Mouse (Mus musculus): ENCODE measurements around the gene Tmem132b. TPM values are rescaled to one million over a fixed set of nuclear protein-coding genes. Genes with fewer than 3 reads are reported as not detected.

The Tmem132b gene
- polyA plus RNA-seq, 1 experiment from 2014 or later = 6.4 TPM

DNA sequence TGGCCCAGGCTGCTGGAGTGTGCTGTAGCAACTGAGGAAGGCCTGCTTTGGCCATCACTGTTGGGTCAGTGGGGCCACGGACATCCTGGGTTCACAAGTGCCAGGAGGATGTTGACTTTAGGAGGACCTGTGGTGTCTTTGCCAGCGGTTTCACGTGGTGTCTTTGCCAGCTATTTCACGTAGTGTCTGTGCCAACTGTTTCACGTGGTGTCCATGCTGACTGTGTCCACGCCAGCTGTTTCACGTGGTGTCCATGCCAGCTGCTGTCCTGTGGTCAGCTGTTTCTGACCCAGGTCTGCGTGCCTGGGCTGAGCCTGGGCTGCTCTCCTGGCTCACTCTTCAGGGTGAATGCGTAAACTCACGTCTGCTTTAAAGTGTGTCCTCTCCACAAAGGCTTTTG, 35.9 kb upstream of the Tmem132b start:
- ATAC-seq (ENCODE audit: low FRiP score, low read depth) = no peak
- Histone ChIP-seq H3K27me3 (no peaks in the 10 kb centered on the region), H3K4me1 (replicated peaks) (peaks cover 7% of the 10 kb centered on the region), H3K9ac (no peak overlapping the region), H3K27ac (replicated peaks) (no peak overlapping the region), H3K4me3 (no peak overlapping the region), H3K4me2 (no peak overlapping the region), H3K36me3 (peaks cover 16% of the 10 kb centered on the region), H3K9me3 (no peaks in the 10 kb centered on the region)
- WGBS = 87% methylated on average over 10 of the region's 10 CpGs

DNA sequence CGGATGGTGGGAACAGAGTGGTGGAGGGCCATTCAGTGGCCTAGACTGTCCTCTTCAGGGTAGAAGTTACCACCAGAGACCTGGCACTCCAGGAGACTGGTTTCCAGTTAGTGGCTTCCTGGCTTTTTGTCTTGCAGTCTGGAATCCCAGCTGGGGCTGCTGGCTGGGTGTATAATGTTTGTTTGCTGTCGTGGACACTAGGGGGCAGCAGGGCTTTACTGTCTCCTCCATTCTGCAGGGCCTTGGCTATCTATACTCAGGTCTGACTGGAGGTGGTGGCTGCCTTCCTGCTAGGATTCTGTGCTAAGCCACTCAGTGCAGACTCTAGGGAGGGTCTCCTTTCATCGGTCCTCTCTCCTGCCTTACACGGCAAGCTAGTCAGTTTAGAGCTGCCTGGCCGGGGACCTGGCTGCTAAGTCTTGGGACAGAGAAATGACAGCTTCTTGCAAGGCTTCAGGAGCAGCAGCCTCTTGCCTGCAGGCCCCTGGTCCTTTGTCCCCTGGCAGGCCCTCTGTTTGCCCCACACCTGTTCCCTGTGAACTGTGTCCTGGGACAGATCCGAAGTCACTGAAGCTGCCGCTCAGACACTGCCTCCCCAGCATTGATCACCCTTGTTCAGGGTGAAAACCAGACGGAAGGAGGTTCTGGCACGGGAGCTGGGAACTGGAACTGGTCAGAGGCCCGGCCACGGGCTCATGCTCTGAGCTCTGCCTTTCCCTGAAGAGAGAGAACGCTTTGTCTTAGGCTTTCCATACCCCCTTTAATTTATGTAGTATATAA, 33.6 kb upstream of the Tmem132b start:
- Histone ChIP-seq H3K36me3 (peaks cover 5% of the 10 kb centered on the region; the same call in 1 of the 2 replicates), H3K4me3 (no peak overlapping the region), H3K27me3 (no peaks in the 10 kb centered on the region), H3K4me2 (no peak overlapping the region), H3K9ac (no peak overlapping the region), H3K4me1 (replicated peaks) (peaks cover 16% of the 10 kb centered on the region), H3K27ac (replicated peaks) (no peak overlapping the region), H3K9me3 (no peaks in the 10 kb centered on the region)
- WGBS = 66% methylated on average over 12 of the region's 12 CpGs
- peak; percentile 77 for ATAC-seq (ENCODE audit: low FRiP score, low read depth)

- no peaks in the 10 kb centered on the region for H3K9me3 ChIP-seq
- no peak overlapping the region for H3K9ac ChIP-seq
- H3K4me3 ChIP-seq = no peak overlapping the region
- ATAC-seq (ENCODE audit: low FRiP score, low read depth) = no peak
- no peaks in the 10 kb centered on the region for H3K27me3 ChIP-seq
- WGBS = 94% methylated on average over 6 of the region's 6 CpGs
- peaks cover 23% of the 10 kb centered on the region for H3K4me1 ChIP-seq (replicated peaks)
- H3K4me2 ChIP-seq = no peak overlapping the region
- H3K27ac ChIP-seq (replicated peaks) = no peak overlapping the region
- peaks cover 8% of the 10 kb centered on the region for H3K36me3 ChIP-seq
Measured at GRCm38 (mm10) chr5:125501505-125501904, 30.1 kb upstream of the Tmem132b start.

GRCm38 (mm10) chr5:125502186-125502585, 29.4 kb upstream of the Tmem132b start:
- WGBS = 39% methylated on average over 3 of the region's 3 CpGs

GRCm38 (mm10) chr5:125503628-125504027, 27.9 kb upstream of the Tmem132b start:
- peaks cover 15% of the 10 kb centered on the region for H3K4me1 ChIP-seq (replicated peaks)
- H3K4me3 ChIP-seq = no peak overlapping the region
- H3K36me3 ChIP-seq = peaks cover 11% of the 10 kb centered on the region
- H3K4me2 ChIP-seq = no peak overlapping the region
- no peaks in the 10 kb centered on the region for H3K27me3 ChIP-seq
- no peak overlapping the region for H3K27ac ChIP-seq (replicated peaks)
- ATAC-seq (ENCODE audit: low FRiP score, low read depth) = no peak
- H3K9me3 ChIP-seq = no peaks in the 10 kb centered on the region
- H3K9ac ChIP-seq = no peak overlapping the region
- 96% methylated on average over 6 of the region's 6 CpGs for WGBS

More at GRCm38 (mm10) chr5:125502186-125502585, 29.4 kb upstream of the Tmem132b start:
- Histone ChIP-seq H3K27ac (replicated peaks) (no peak overlapping the region), H3K27me3 (no peaks in the 10 kb centered on the region), H3K4me1 (replicated peaks) (peaks cover 23% of the 10 kb centered on the region), H3K9ac (no peak overlapping the region), H3K4me3 (no peak overlapping the region), H3K36me3 (peaks cover 8% of the 10 kb centered on the region), H3K4me2 (no peak overlapping the region), H3K9me3 (no peaks in the 10 kb centered on the region)
- no peak for ATAC-seq (ENCODE audit: low FRiP score, low read depth)

DNA sequence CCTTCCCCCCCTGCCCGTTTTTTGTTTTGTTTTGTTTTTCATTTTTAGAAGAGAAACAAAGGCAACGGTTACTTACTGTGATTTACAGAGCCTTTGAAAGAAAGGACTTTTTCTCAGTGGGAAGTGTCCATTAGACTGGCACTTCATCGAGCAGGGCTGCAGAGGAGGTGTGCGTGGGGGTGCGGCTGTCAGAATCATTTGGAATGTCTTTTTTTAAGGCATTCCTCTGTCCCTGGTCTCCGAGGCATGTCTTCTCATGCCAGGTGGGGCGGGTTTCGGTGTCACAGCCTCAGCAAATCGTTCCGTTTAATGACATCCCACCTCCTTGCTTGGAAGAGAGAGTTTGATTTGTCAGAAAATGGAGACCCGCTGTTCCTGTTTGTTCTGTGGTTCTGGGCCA, 26.9 kb upstream of the Tmem132b start:
- Histone ChIP-seq H3K36me3 (peaks cover 17% of the 10 kb centered on the region), H3K9ac (no peak overlapping the region), H3K27ac (replicated peaks) (no peak overlapping the region), H3K4me1 (replicated peaks) (peaks cover 15% of the 10 kb centered on the region), H3K27me3 (no peaks in the 10 kb centered on the region), H3K4me3 (no peak overlapping the region), H3K4me2 (no peak overlapping the region), H3K9me3 (no peaks in the 10 kb centered on the region)
- no peak for ATAC-seq (ENCODE audit: low FRiP score, low read depth)
- WGBS = 62% methylated on average over 11 of the region's 11 CpGs

DNA sequence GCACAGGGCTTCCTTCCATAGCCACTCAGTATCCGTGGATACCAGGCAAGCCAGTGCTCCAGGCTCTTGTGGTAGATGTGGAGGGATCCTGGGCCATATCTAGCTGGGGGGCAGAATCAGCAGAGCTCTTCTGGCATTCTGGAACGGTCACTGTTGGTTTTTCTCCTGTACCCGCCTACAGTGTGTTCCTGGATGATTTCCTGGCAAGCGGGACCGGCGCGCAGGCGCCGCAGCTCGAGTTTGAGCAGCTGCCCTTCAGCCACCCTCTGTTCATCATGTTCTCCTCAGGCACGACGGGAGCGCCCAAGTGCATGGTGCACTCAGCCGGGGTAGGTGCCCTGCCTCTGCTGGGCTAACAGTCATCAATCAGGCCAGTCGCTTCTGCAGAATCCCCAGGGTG, 25.6 kb upstream of the Tmem132b start:
- Histone ChIP-seq H3K27ac (replicated peaks) (no peak overlapping the region), H3K4me3 (no peak overlapping the region), H3K36me3 (peaks cover 27% of the 10 kb centered on the region), H3K9me3 (no peaks in the 10 kb centered on the region), H3K9ac (no peak overlapping the region), H3K27me3 (no peaks in the 10 kb centered on the region), H3K4me1 (replicated peaks) (peaks cover 15% of the 10 kb centered on the region), H3K4me2 (no peak overlapping the region)
- peak; percentile 19; the same call in 1 of the 2 replicates for ATAC-seq (ENCODE audit: low FRiP score, low read depth)
- 59% methylated on average over 15 of the region's 15 CpGs for WGBS

DNA sequence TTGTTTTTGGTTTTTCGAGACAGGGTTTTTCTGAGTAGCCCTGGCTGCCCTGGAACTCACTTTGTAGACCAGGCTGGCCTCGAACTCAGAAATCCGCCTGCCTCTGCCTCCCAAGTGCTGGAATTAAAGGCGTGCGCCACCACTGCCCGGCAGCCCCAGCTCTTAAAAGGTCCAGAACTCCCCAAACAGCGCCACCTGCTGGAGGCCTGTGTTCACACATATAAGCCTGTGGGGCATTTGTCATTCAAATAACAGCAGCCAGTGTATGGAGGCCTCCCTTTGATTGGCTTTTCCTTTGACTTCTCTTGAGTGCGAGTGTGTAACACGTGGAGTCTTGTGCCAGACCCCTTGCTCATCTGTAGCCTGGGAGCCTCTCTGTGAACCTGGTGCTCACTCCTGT, 24.0 kb upstream of the Tmem132b start:
- WGBS = 94% methylated on average over 9 of the region's 9 CpGs
- H3K4me3 ChIP-seq = no peak overlapping the region

DNA sequence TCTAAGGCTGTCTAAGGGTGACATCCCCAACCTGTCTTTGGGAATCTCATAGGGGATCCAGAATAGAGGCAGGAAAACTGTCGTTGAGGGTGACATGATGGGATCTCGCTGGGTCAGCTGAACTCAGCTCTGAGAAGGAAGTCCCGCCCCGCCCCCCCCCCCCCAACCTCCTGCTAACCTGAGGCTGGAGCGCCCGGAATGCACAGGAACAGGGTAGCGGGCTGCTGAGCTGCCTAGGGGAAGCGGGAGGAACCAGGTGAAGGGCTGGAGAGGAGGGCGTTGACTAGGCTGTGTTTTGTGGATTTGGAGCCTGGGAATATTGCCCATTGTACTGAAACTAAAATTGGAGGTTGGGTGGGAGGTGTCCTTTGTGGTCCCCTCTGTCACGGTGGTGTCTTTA, 23.6 kb upstream of the Tmem132b start:
- no peak overlapping the region for H3K27ac ChIP-seq (replicated peaks)
- no peak overlapping the region for H3K4me2 ChIP-seq
- no peak for ATAC-seq (ENCODE audit: low FRiP score, low read depth)
- H3K4me1 ChIP-seq (replicated peaks) = peaks cover 7% of the 10 kb centered on the region
- H3K4me3 ChIP-seq = no peak overlapping the region
- H3K27me3 ChIP-seq = no peaks in the 10 kb centered on the region
- H3K9me3 ChIP-seq = no peaks in the 10 kb centered on the region
- WGBS = 99% methylated on average over 10 of the region's 10 CpGs
- peaks cover 27% of the 10 kb centered on the region for H3K36me3 ChIP-seq
- no peak overlapping the region for H3K9ac ChIP-seq

More for the DNA sequence above, 24.0 kb upstream of the Tmem132b start:
- Histone ChIP-seq H3K9ac (no peak overlapping the region), H3K4me1 (replicated peaks) (peaks cover 9% of the 10 kb centered on the region), H3K4me2 (no peak overlapping the region), H3K36me3 (peaks cover 27% of the 10 kb centered on the region), H3K27me3 (no peaks in the 10 kb centered on the region), H3K27ac (replicated peaks) (no peak overlapping the region), H3K9me3 (no peaks in the 10 kb centered on the region)
- ATAC-seq (ENCODE audit: low FRiP score, low read depth) = no peak

DNA sequence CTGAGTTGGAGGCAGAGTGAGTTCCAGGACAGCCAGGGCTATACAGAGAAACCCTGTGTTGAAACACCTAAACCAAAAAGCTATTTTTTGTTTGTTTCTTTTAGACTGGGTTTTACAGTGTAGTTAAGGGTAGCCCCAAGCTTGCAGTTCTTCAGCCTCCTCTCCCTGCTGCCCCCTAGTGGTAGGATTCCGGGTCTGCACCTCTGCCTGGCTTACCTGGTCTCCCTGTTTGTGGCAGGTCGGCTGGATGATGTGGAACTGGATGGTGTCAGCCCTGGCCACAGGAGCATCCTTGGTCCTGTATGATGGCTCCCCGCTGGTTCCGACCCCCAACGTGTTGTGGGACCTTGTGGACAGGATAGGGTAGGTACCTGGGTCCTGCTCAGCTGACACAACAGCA, 22.0 kb upstream of the Tmem132b start:
- ATAC-seq (ENCODE audit: low FRiP score, low read depth) = no peak
- H3K9ac ChIP-seq = no peak overlapping the region
- 47% methylated on average over 5 of the region's 5 CpGs for WGBS
- H3K4me3 ChIP-seq = no peak overlapping the region
- peaks cover 7% of the 10 kb centered on the region for H3K4me1 ChIP-seq (replicated peaks)
- H3K27ac ChIP-seq (replicated peaks) = no peak overlapping the region
- H3K9me3 ChIP-seq = no peaks in the 10 kb centered on the region
- H3K4me2 ChIP-seq = no peak overlapping the region
- H3K27me3 ChIP-seq = no peaks in the 10 kb centered on the region
- H3K36me3 ChIP-seq = peaks cover 21% of the 10 kb centered on the region

DNA sequence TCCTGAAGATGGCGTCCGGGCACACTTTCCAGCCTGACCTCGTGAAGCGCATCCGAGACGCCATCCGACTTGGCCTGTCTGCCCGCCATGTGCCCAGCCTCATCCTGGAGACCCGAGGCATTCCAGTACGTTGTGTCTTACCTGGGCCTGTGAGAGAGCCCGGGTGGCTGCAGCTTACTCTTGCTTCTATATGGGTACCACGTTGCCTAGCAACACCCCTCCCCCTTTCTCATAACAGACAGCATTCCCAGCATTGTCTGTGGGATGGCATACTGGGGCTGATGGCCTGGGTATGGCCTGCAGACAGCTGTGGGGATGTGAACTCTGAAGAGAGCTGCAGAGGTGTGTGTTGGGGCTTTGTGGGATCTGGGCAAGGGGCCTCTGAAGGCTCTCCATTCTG, 16.6 kb upstream of the Tmem132b start:
- Histone ChIP-seq H3K4me2 (no peak overlapping the region), H3K27ac (replicated peaks) (no peak overlapping the region), H3K4me1 (replicated peaks) (0 out of 2 replicates have a peak, but pooled peaks cover 3% of the 10 kb centered on the region), H3K9ac (no peak overlapping the region; the same call in 1 of the 2 replicates), H3K27me3 (no peaks in the 10 kb centered on the region), H3K9me3 (no peaks in the 10 kb centered on the region), H3K4me3 (no peak overlapping the region), H3K36me3 (peaks cover 38% of the 10 kb centered on the region)
- no peak; the same call in 1 of the 2 replicates for ATAC-seq (ENCODE audit: low FRiP score, low read depth)
- 76% methylated on average over 12 of the region's 12 CpGs for WGBS

DNA sequence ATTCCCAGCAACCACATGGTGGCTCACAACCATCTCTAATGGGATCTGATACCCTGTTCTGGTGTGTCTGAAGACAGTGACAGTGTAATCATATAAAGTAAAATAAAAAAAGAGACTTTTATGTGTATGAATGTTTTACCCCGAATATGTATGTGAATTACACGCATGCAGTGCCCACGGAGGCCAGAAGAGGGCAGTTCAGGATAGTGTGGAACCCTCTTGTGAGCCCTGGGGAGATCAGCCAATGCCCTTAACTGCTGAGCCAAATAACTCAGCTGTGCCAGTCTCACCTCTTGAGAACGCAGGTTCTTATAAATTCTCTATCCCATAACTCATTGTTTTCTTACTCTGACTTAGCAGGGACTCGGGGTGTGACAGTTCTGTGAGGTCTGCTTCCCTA, 12.9 kb upstream of the Tmem132b start:
- peaks cover 31% of the 10 kb centered on the region for H3K36me3 ChIP-seq
- WGBS = 67% methylated on average over 5 of the region's 5 CpGs

More for the DNA sequence above, 12.9 kb upstream of the Tmem132b start:
- Histone ChIP-seq H3K27ac (replicated peaks) (no peak overlapping the region), H3K27me3 (no peaks in the 10 kb centered on the region), H3K9me3 (no peaks in the 10 kb centered on the region), H3K4me2 (no peak overlapping the region), H3K9ac (no peak overlapping the region), H3K4me3 (no peak overlapping the region), H3K4me1 (replicated peaks) (0 out of 2 replicates have a peak, but pooled peaks cover 3% of the 10 kb centered on the region)
- no peak for ATAC-seq (ENCODE audit: low FRiP score, low read depth)
